Mouse (Mus musculus) urinary bladder, adult 2 months (tissue): ENCODE results near the gene Drosha. TPM values are rescaled to one million over a fixed set of nuclear protein-coding genes. Genes with fewer than 3 reads are reported as not detected.
"Not testable (repeated sequence)": the region's sequence is repeated elsewhere in the genome, so short reads cannot be mapped to it uniquely, and the experiment has no call there.

ENCODE experiments used
- DNase-seq: peaks from one replicate; pipeline ENCODE4 v3.0.0; 2022; ENCODE audit warnings: low spot score
- polyA plus RNA-seq: library from polyadenylated mRNA; depleted of rRNA; stranded (reverse); fragments of >200 nt; gene quantifications from 2 replicates; pipeline ENCODE4 v1.2.3, GENCODE M21; 2012; rRNA removed

The Drosha gene
- polyA plus RNA-seq, result 11.1 and 20.9 TPM in 2 replicates

DNA sequence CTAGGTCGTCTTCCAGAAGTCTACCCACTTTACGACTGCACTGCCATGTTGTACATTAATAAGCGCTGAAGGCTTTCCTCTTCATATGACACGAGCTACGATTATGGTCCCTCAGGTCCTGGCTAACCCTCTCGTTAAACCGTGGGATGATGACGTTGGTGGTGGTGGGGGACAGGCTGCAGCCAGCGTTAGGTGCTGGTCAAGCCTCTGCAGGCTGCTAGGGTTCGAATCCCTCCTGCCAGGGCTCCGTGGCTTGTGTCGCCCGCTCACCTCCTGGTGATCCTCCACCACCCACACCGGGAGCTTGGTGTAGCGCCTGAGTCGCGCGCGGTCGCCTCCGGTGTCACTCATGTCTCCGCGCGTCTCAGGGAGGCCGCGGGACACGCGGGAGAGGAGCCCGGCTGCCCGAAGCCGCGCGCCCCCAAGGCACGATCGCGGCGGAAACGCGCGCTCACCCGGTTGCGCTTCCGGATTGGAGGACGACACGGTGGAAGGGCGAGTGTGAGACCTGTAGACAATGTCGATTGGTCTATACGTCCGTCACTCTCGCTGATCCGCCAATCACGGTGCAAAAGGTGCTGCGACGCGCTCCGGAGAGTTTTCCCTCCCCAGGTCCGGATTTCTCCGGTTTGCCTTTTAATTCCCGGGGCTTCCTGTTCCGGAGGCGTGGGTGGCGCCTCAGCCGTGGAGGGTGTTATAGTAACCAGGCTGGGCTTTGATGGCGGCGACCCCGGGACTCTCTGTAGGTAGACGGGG, at the start of gene Drosha, which contains the start of gene 6030458C11Rik:
Drosha (plus strand) TSS at position 619 of the 756 bp plus-strand sequence.
6030458C11Rik (minus strand) TSS at position 453 of the 756 bp plus-strand sequence.
- peak; percentile 95 for DNase-seq

DNA sequence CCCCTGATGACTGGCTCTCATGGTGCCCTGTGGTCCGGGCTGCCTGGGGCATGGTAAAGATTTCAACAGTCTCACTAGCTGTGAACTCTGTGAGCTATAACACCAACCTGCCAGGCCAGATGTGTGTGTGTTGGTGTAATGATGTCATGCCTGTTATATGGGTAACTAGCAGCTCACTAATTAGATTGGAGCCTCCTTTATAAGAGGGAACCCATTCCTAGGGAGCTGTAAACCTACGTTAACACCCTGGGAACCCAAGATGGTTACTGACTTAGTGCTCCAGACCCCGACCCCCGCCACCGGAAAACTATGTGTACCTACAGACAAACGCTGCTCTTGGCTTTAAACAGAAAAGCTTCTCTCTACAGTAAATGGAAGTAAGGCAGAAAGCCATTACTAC, 43.3 kb upstream of the Drosha start:
- DNase-seq, result no peak

DNA sequence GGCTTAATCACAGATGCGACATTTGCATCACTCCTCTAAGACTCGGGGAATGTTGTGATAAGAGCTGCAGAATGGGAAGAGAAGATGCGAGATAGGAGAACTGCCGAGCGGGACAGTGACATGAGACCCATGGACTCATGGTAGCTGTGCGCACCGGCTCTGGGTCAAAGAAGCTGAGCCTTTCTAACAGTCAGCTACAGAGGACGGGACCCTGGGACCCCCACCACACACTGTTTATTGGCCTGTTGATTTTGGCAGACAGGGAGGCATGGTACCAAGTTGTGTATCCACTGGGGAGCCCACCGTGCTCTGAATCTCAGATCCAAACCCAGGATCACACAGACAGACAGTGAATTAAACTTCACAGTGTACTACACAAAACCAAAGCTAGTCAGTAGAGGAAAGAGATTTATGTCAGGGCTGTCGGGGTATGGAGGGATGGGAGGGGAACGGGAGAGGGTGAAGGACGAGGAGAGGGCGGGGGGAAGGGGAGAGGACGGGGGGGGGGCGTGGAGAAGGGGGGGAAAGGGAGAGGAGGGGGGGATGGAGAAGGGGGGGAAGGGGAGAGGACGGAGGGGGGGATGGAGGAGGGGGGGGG, 42.8 kb upstream of the Drosha start:
- DNase-seq, result no peak

DNA sequence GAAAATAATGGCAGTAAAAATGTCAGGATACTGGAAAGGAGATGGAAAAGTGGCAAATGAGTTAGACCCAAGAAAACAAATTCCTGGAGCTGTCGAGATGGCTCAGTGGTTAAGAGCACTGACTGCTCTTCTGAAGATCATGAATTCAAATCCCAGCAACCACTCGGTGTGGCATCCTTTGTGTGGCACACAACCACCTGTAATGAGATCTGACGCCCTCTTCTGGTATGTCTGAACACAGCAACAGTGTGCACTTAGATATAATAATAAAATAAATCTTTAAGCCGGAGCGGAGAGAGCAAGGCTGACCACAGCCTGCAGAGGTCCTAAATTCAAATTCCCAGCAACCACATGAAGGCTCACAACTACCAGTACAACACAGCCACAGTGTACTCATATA, 36.1 kb upstream of the Drosha start:
- DNase-seq, result no peak

DNA sequence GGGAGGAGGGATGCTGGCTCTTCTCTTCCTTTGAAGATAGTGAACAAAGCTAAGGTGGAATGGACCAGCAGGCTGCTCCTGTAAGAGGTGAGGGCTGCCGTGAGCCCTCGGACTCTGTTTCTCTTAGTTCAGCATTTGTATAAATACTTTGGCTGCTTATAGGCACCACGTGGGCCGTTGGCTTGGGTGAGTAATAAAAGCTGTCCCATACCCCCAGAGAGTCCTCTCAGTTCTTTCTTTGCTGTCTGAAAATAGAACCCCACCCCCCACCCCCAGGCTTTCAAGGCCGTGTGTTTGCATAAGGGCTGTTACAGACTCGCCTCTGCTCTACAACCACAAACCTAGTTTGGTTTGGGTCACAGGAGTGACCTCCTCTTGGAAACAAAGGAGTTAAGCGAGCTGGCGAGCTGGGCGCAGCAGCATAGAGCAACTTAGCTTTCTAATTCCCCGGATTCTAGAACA, 35.2 kb upstream of the Drosha start:
- no peak for DNase-seq

DNA sequence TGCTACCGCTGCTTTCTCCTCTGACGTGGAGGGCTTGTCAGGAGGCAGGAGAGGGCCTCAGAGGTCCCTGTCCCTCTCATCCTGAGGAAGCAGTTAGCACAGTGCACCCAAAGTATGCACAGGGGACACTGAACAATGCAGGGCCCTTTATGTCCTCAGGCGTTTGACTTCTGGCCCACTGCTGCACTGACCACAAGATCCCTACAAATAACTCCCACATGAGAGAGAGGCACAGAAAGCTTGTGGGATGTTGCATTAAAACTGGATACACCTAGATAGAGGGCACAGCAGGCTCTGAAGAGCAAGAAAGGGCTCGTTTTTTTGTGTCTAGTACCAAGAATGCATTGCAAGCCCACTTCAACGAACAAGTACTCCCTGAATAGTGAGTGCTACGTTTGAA, 30.3 kb upstream of the Drosha start:
- DNase-seq, result no peak

DNA sequence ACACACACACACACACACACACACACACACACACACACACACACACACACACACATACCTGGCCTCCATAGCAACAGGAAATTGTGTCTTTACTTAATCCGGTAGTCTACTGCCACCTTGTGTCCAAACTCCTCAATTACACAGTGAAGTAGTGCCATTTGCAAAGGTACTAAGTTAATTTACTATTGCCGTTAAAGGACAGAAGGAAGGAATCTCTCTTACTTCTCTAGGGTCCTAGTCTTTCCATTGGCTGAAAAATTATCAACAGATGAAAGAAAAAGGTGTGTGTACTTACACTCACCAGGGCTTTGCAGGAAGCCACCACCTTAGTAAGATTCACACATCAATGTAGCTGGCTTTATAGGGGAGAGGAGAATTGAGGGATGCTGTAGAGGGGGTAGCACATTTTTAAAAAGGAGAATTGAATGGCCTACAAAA, 29.1 kb upstream of the Drosha start:
- DNase-seq, result no peak

DNA sequence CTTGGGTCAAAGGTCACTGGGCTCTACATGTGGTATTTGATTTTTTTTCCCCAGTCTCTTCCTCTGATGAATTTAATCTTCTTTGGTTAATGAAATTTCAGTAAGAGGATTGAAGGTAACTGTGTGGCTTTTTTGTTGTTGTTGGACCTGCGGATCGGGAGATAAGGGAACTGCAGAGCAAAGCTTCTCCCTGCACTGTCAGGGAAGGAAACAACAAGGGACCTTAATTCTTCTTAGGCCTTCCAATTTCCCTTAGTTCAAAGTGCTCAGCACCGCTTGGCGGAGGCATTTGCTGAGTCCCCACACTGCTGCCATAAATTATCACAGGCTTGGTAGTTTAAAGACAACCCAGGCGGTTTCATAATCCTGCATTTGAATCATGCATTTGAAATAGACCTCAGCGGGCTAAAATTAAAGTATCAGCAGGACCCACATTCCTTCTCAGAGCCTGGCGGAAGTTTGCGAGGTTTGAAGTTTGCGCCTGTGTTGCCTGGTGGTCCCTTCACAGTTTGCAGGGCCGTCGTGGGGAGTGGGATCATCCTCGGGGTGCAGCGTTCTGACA, 28.6 kb upstream of the Drosha start:
- DNase-seq, result no peak

DNA sequence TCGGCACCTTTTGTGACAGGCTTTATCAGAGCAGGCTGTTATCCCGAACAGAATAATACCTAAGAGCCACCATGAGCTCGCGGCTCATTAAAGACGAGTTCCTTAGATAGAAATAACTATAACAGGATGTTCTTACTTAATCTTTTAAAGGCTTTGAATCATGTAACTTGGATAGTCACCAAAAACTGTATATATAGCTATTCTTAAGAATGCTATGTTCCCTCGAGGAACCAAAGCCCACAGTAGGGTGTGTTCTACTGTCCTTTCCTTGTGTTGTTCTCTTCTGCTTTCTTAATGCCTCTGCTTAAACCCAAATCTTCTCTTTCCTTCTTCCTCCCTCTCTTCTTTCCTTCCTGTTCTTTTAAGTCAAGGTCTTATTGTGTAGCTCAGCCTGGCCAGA, 26.6 kb upstream of the Drosha start:
- DNase-seq, result no peak

DNA sequence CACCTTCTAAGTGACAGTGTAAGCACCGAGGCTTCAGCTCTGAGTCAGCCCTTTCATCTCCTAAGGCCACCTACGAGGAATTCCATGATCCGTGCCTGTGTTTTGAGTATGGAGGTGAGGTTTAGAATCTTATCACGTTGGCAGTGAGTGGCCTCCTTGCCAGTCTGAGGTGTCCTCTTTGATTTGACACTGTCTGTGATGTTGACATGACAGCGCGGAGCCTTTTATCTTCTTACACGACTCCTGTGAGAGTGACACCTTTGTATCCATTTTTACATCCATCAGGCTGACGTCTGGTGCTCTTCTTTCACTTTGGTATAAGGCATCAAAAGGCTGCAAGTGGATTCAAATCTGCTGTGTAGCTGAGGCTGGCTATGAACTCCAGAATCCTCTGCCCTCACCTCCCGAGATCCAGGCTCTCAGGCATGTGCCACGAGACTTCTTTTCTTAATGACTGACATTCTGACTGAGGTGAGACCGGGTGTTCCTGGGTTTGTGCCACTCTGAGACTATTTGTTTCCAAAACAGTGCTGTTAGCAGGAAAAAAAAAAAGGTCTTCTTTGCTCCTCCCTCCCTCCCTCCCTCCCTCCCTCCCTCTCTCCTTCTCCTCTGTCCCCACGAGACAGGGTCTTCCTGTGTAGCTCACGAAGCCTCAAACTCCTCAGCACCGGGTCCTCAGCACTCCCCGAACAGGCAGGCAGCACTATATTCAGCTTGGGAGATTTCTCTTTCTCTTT, 24.0 kb upstream of the Drosha start:
- no peak for DNase-seq

DNA sequence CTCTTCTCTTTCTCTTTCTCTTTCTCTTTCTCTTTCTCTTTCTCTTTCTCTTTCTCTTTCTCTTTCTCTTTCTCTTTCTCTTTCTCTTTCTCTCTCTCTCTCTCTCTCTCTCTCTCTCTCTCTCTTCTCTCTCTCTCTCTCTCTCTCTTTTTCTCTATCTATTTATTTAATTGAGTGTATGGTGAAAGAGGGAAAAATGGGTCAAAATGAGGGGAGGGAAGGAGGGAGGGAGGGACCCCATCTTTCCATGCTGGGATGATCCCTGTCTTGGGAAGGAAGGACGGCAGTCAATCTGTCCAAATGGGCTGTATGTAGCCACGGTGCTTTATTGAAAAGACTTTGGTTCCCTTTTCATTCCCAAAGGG, 23.5 kb upstream of the Drosha start:
- not testable (repeated sequence) for DNase-seq

DNA sequence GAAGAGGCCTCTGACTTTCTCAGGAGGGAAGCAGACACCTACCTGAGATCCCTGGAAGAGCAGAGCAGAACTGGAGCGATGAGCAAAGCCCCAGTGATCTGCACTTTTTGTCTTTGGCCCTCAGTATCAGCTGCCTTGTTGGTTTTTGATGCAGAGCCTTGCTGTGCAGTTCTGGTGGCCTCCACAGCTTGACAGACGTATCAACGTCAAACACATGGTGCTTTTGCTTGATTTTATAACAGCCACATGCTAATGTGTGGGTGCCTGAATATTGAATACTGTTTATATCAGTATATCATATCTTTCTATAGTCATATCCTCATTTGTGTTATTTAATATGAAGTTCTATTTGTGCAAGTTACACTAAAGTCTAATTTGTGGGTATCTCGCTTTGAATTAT, 19.5 kb upstream of the Drosha start:
- DNase-seq, result no peak

DNA sequence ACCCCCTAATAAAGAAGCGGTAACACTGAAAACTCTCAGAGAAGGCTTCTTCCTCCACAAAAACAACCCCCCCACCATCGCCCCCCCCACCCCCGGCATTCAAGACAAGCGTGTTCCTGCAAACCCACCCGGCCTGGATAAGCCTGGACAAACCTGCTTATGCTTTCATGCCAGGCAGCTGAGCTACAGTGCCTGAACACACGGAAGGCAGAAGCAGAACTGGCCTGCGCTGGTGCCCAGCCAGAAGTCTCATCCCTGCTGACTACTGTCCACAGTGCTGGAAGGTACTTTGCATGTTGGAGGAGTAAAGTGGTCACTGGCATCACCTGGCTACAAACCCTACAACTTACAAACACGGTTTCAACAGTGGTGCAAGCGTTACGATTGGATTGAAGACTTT, 17.5 kb upstream of the Drosha start:
- no peak for DNase-seq

DNA sequence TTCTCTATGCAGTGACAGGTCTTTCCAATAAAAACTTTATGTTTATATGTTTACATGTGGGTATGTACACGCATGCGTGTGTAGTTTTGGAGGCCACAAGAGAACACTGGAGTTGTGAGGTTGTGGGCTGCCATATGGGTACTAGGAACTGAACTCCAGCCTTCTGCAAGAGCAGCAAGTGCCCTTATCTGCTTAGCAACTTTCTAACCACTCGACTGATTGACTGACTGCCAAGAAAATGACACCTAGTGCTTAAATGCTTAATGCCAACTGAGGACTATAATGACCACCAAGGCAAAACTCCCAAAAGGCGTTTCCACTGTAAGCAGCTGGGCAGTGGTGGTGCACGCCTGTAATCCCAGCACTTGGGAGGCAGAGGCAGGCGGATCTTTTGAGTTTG, 15.3 kb upstream of the Drosha start:
- DNase-seq, result no peak

DNA sequence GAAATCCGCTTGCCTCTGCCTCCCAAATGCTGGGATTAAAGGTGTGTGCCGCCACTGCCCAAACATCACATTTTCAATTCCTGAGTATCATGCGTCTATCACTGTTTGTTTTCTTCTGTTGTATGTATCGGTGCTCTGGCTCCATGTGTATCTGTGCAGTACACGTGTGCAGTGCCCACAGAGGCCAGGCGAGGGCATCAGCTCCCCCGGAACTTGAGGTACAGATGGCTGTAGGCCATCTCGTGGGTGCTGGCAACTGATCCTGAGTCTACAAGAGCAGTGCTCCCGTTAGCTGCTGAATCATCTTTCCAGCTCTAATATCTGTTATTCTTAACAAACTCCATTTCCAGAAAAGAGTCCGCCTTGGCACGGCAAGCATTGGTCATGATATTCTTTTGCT, 12.0 kb upstream of the Drosha start:
- no peak for DNase-seq

DNA sequence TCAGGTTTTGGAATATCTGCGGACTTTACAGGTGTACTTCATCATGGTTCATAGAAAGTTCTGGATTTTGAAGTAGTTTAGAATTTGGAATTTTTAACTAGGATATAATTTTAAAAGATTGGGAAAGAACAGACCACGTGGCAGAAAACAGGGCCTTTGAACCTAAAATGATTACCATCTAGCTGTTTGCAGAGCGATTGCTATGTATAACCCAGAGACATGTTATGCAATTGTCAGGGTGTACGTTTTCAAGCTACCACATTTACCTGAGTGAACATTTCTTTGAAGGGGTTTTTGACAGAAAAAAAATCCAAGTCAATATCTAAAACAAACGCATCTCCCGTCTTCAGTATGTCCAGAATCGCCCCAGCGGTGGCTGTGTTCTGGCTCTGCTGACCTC, 7.0 kb upstream of the Drosha start:
- DNase-seq, result no peak

DNA sequence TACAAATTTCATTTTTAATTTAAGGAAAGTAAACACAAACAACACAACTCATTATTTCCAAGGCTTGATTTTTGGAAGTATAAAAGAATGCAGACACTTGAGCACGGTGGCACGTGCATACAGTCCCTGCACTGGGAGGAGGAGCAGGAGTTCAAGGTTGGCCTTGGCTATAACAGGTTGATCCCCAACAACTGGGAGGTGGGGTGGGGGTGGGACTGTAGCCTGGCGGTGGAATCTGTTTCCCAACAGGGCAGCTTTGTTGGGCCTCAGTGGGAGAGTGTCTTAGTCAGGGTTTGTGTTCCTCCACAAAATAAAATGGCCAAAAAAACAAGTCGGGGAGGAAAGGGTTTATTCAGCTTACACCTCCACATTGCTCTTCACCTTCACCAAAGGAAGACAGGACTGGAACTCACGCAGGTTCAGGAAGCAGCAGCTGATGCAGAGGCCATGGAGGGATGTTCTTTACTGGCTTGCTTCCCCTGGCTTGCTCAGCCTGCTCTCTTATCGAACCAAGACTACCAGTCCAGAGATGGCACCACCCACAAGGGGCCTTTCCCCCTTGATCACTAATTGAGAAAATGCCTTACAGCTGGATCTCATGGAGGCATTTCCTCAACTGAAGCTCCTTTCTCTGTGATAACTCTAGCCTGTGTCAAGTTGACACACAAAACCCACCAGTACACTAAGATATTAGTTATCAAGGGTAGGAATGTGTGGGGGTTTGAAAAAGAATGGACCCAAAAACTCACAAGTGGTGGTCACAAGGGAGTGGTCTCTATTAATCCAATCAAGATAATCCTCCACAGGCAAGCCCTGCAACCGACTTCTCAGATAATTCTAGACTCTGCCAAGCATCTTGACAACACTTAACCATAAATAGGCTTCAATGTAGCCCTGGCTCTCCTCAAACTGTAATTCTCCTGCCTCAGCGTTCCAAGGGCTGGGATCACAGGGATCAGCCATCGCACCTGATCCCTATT, 1.9 kb upstream of the Drosha start:
- no peak for DNase-seq

DNA sequence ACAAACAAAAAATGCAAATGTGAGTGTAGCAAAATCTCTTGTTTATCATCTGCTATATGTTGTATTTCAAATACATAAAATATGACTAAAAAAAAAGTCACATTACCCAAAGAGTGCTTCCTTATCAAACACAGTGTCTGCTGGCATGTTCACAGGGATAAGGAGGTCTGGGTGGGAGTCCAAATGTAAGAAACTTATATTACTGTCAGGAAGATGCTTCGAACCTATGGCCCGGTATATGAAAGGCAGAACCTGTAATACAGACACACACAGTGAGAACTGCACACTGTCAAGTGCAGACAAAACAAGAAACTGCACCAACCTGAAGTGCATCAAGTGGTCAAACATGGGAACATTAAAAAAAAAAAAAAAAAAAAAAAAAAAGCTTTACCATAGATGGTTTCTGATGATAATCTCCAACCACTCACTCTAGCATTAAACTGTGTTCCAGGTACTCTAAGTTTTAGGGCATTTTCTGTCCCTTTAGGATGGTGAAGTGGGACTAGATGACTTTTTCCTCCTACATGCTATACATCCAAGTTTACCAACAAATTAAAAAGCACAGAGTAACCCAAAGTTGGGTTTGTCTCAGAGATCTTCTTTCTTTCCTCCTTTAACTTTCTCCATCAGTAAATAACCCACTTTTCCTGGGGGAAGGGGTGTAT, 1.0 kb upstream of the Drosha start:
- no peak for DNase-seq

DNA sequence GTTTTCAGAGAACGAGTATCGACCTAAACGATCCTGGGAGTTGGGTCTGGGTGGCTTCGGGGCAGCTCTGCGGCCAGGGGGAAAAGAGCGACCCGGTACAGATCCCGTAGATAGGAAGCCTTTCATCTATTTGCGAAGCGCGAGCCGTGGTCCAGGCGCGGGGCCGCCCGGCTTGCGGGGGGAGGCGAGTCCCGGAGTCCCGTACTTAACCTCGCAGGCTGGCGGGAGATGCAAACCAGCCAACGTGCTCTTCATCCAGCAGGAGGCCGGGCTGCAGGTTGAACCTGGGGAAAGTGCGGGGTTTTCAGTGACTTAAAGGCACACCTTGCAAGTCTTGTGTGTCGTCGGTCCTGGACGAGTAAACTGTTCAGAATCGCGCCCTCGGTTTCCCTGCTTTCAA, 350 bp downstream of the Drosha start:
- no peak for DNase-seq

DNA sequence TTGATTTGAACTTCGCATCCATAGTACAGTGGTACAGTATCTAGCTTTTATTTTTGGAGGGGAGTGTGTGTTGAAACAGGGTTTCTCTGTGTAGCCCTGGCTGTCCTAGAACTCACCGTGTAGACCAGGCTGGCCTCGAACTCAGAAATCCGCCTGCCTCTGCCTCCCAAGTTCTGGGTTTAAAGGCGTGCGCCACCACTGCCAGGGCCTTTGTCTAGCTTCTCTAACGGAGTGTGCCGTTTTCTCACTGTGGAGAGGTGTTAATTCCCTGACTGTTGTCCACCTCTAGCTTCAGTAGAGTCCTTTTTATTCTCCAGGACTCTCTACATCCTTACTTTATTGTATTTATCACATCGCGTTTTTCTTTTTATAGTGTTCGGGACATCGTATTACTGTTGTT, 793 bp downstream of the Drosha start:
- no peak for DNase-seq

DNA sequence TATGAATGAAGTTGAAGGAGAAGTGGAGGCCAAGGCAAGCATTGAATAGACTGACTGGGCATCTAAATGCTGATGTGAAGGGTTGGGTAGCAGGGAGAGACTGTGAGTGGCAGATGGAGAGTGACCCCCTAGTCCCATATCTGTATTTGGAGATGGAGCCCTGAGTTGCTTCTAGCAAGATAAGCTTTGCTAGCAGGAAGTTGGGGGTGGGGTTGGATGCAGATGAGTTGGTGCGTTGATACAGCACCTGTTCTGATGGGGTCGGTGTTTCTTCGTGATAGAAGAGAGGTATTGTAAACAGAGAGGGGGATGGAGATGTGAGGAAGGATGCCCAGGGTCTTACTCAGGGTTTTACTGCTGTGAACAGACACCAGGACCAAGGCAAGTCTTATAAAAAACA, 5.3 kb downstream of the Drosha start:
- no peak for DNase-seq
